Mouse (Mus musculus): ENCODE results near the gene Dnajc27. TPM values are rescaled to one million over a fixed set of nuclear protein-coding genes. Genes with fewer than 3 reads are reported as not detected.
A peak's percentile ranks its signal among the peaks of the same experiment; 100 is the strongest.

The Dnajc27 gene
- polyA plus RNA-seq, 1 experiment from 2014 or later, result 7.9 TPM

GRCm38 (mm10) chr12:4117579-4117978 lies 35.2 kb downstream of the Dnajc27 start:
- H3K36me3 ChIP-seq (ENCODE audit: control insufficient read depth, insufficient read depth, low read length), result no peaks in the 10 kb centered on the region
- no peak overlapping the region for H3K4me2 ChIP-seq (ENCODE audit: low read length)
- no peaks in the 10 kb centered on the region for H3K9me3 ChIP-seq (ENCODE audit: control insufficient read depth, low read length)
- 66% methylated on average over 4 of the region's 4 CpGs for WGBS
- no peak overlapping the region for H3K4me3 ChIP-seq (ENCODE audit: low read depth, low read length)
- no peak for ATAC-seq (replicated peaks; ENCODE audit: low FRiP score, low TSS enrichment, low read depth)
- no peak overlapping the region for H3K9ac ChIP-seq (ENCODE audit: low read length)
- H3K4me1 ChIP-seq (replicated peaks; ENCODE audit: control insufficient read depth, insufficient read depth, low read length), result no peaks in the 10 kb centered on the region
- DNase-seq (ENCODE audit: low spot score), result no peak
- H3K27me3 ChIP-seq (replicated peaks; ENCODE audit: control insufficient read depth, insufficient read depth, low read length), result no peaks in the 10 kb centered on the region
- H3K27ac ChIP-seq (ENCODE audit: low read depth), result no peak overlapping the region

- H3K36me3 ChIP-seq (ENCODE audit: control insufficient read depth, insufficient read depth, low read length), result no peaks in the 10 kb centered on the region
- H3K9me3 ChIP-seq (ENCODE audit: control insufficient read depth, low read length), result peaks cover 6% of the 10 kb centered on the region; the same call in 1 of the 2 replicates
- H3K9ac ChIP-seq (ENCODE audit: low read length), result no peak overlapping the region
- no peaks in the 10 kb centered on the region for H3K27me3 ChIP-seq (replicated peaks; ENCODE audit: control insufficient read depth, insufficient read depth, low read length)
- no peak overlapping the region for H3K4me3 ChIP-seq (ENCODE audit: low read depth, low read length)
- no peak overlapping the region for H3K27ac ChIP-seq (ENCODE audit: low read depth)
- H3K4me1 ChIP-seq (replicated peaks; ENCODE audit: control insufficient read depth, insufficient read depth, low read length), result no peaks in the 10 kb centered on the region
- no peak for ATAC-seq (replicated peaks; ENCODE audit: low FRiP score, low TSS enrichment, low read depth)
- DNase-seq (ENCODE audit: low spot score), result no peak
- 68% methylated on average over 7 of the region's 7 CpGs for WGBS
- H3K4me2 ChIP-seq (ENCODE audit: low read length), result no peak overlapping the region
Observed at GRCm38 (mm10) chr12:4127346-4127745, 45.0 kb downstream of the Dnajc27 start.

- peaks cover 18% of the 10 kb centered on the region for H3K4me1 ChIP-seq (replicated peaks; ENCODE audit: control insufficient read depth, insufficient read depth, low read length)
- under 1% methylated on average over 73 of the region's 83 CpGs for whole genome bisulfite sequencing
- peak within 1 kb of the TSS; percentile 59; the same call in 1 of the 2 replicates for H3K27ac ChIP-seq (ENCODE audit: low read depth)
- H3K9ac ChIP-seq (ENCODE audit: low read length), result peak within 1 kb of the TSS; percentile 63
- peak within 1 kb of the TSS; percentile 60 for H3K4me3 ChIP-seq (ENCODE audit: low read depth, low read length)
- H3K27me3 ChIP-seq (replicated peaks; ENCODE audit: control insufficient read depth, insufficient read depth, low read length), result no peaks in the 10 kb centered on the region
- peak within 1 kb of the TSS; percentile 76 for H3K4me2 ChIP-seq (ENCODE audit: low read length)
- 0 out of 2 replicates have a peak, but pooled peaks cover 3% of the 10 kb centered on the region for H3K36me3 ChIP-seq (ENCODE audit: control insufficient read depth, insufficient read depth, low read length)
- peaks cover 6% of the 10 kb centered on the region; the same call in 1 of the 2 replicates for H3K9me3 ChIP-seq (ENCODE audit: control insufficient read depth, low read length)
- peak; percentile 83 for DNase-seq (ENCODE audit: low spot score)
- peak; percentile 82 for ATAC-seq (replicated peaks; ENCODE audit: low FRiP score, low TSS enrichment, low read depth)
Observed at GRCm38 (mm10) chr12:4132941-4133846, 50.8 kb downstream of the Dnajc27 start, which contains the start of gene Adcy3. Gene Adcy3 (plus strand): TSS chr12:4133103.

GRCm38 (mm10) chr12:4133847-4134212 lies 51.4 kb downstream of the Dnajc27 start:
- peak overlapping the region; percentile 63 for H3K9ac ChIP-seq (ENCODE audit: low read length)
- H3K4me2 ChIP-seq (ENCODE audit: low read length), result peak overlapping the region; percentile 76
- H3K4me1 ChIP-seq (replicated peaks; ENCODE audit: control insufficient read depth, insufficient read depth, low read length), result peaks cover 18% of the 10 kb centered on the region
- H3K4me3 ChIP-seq (ENCODE audit: low read depth, low read length), result peak overlapping the region; percentile 60
- H3K36me3 ChIP-seq (ENCODE audit: control insufficient read depth, insufficient read depth, low read length), result 0 out of 2 replicates have a peak, but pooled peaks cover 4% of the 10 kb centered on the region
- WGBS, result 19% methylated on average over 11 of the region's 11 CpGs
- DNase-seq (ENCODE audit: low spot score) (no peak), ATAC-seq (replicated peaks; ENCODE audit: low FRiP score, low TSS enrichment, low read depth) (peak; percentile 38; the same call in 1 of the 2 replicates)
- H3K9me3 ChIP-seq (ENCODE audit: control insufficient read depth, low read length), result peaks cover 6% of the 10 kb centered on the region; the same call in 1 of the 2 replicates
- H3K27ac ChIP-seq (ENCODE audit: low read depth), result no peak overlapping the region
- no peaks in the 10 kb centered on the region for H3K27me3 ChIP-seq (replicated peaks; ENCODE audit: control insufficient read depth, insufficient read depth, low read length)

- H3K9me3 ChIP-seq (ENCODE audit: control insufficient read depth, low read length), result no peaks in the 10 kb centered on the region
- H3K9ac ChIP-seq (ENCODE audit: low read length), result no peak overlapping the region
- 92% methylated on average over 5 of the region's 5 CpGs for WGBS
- ATAC-seq (replicated peaks; ENCODE audit: low FRiP score, low TSS enrichment, low read depth) (no peak), DNase-seq (ENCODE audit: low spot score) (no peak)
- no peaks in the 10 kb centered on the region for H3K4me1 ChIP-seq (replicated peaks; ENCODE audit: control insufficient read depth, insufficient read depth, low read length)
- no peak overlapping the region for H3K4me3 ChIP-seq (ENCODE audit: low read depth, low read length)
- no peak overlapping the region for H3K27ac ChIP-seq (ENCODE audit: low read depth)
- no peak overlapping the region for H3K4me2 ChIP-seq (ENCODE audit: low read length)
- 0 out of 2 replicates have a peak, but pooled peaks cover 1% of the 10 kb centered on the region for H3K36me3 ChIP-seq (ENCODE audit: control insufficient read depth, insufficient read depth, low read length)
- H3K27me3 ChIP-seq (replicated peaks; ENCODE audit: control insufficient read depth, insufficient read depth, low read length), result no peaks in the 10 kb centered on the region
Observed at GRCm38 (mm10) chr12:4143179-4143578, 60.8 kb downstream of the Dnajc27 start.

- H3K27ac ChIP-seq (ENCODE audit: low read depth), result no peak overlapping the region
- WGBS, result 80% methylated on average over 2 of the region's 2 CpGs
Observed at GRCm38 (mm10) chr12:4150936-4151335, 68.6 kb downstream of the Dnajc27 start.

GRCm38 (mm10) chr12:4151969-4152368 lies 69.6 kb downstream of the Dnajc27 start:
- ATAC-seq (replicated peaks; ENCODE audit: low FRiP score, low TSS enrichment, low read depth) (no peak), DNase-seq (ENCODE audit: low spot score) (no peak)
- Histone ChIP-seq H3K27me3 (replicated peaks; ENCODE audit: control insufficient read depth, insufficient read depth, low read length) (no peaks in the 10 kb centered on the region), H3K9ac (ENCODE audit: low read length) (no peak overlapping the region), H3K4me3 (ENCODE audit: low read depth, low read length) (no peak overlapping the region), H3K27ac (ENCODE audit: low read depth) (no peak overlapping the region), H3K9me3 (ENCODE audit: control insufficient read depth, low read length) (no peaks in the 10 kb centered on the region), H3K4me2 (ENCODE audit: low read length) (no peak overlapping the region), H3K36me3 (ENCODE audit: control insufficient read depth, insufficient read depth, low read length) (no peaks in the 10 kb centered on the region), H3K4me1 (replicated peaks; ENCODE audit: control insufficient read depth, insufficient read depth, low read length) (no peaks in the 10 kb centered on the region)
- 83% methylated on average over 3 of the region's 3 CpGs for WGBS

More at GRCm38 (mm10) chr12:4150936-4151335, 68.6 kb downstream of the Dnajc27 start:
- H3K9me3 ChIP-seq (ENCODE audit: control insufficient read depth, low read length), result no peaks in the 10 kb centered on the region
- no peaks in the 10 kb centered on the region for H3K4me1 ChIP-seq (replicated peaks; ENCODE audit: control insufficient read depth, insufficient read depth, low read length)
- no peak overlapping the region for H3K4me3 ChIP-seq (ENCODE audit: low read depth, low read length)
- no peak overlapping the region for H3K4me2 ChIP-seq (ENCODE audit: low read length)
- H3K9ac ChIP-seq (ENCODE audit: low read length), result no peak overlapping the region
- DNase-seq (ENCODE audit: low spot score) (no peak), ATAC-seq (replicated peaks; ENCODE audit: low FRiP score, low TSS enrichment, low read depth) (no peak)
- H3K27me3 ChIP-seq (replicated peaks; ENCODE audit: control insufficient read depth, insufficient read depth, low read length), result no peaks in the 10 kb centered on the region
- no peaks in the 10 kb centered on the region for H3K36me3 ChIP-seq (ENCODE audit: control insufficient read depth, insufficient read depth, low read length)

- no peak overlapping the region for H3K27ac ChIP-seq (ENCODE audit: low read depth)
- H3K4me2 ChIP-seq (ENCODE audit: low read length), result no peak overlapping the region
- 60% methylated on average over 2 of the region's 2 CpGs for WGBS
Observed at GRCm38 (mm10) chr12:4157466-4157865, 75.1 kb downstream of the Dnajc27 start.

More at GRCm38 (mm10) chr12:4157466-4157865, 75.1 kb downstream of the Dnajc27 start:
- ATAC-seq (replicated peaks; ENCODE audit: low FRiP score, low TSS enrichment, low read depth) (no peak), DNase-seq (ENCODE audit: low spot score) (no peak)
- Histone ChIP-seq H3K4me3 (ENCODE audit: low read depth, low read length) (no peak overlapping the region), H3K27me3 (replicated peaks; ENCODE audit: control insufficient read depth, insufficient read depth, low read length) (no peaks in the 10 kb centered on the region), H3K9me3 (ENCODE audit: control insufficient read depth, low read length) (no peaks in the 10 kb centered on the region), H3K9ac (ENCODE audit: low read length) (no peak overlapping the region), H3K4me1 (replicated peaks; ENCODE audit: control insufficient read depth, insufficient read depth, low read length) (no peaks in the 10 kb centered on the region), H3K36me3 (ENCODE audit: control insufficient read depth, insufficient read depth, low read length) (no peaks in the 10 kb centered on the region)

All from intestine, embryonic 14.5 days (tissue).